Mouse (Mus musculus): ENCODE measurements around the gene Kdf1. TPM values are rescaled to one million over a fixed set of nuclear protein-coding genes. Genes with fewer than 3 reads are reported as not detected.
A peak's percentile ranks its signal among the peaks of the same experiment; 100 is the strongest.

Gene Kdf1
- polyA plus RNA-seq, 1 experiment from 2014 or later, result 4.0 TPM

DNA sequence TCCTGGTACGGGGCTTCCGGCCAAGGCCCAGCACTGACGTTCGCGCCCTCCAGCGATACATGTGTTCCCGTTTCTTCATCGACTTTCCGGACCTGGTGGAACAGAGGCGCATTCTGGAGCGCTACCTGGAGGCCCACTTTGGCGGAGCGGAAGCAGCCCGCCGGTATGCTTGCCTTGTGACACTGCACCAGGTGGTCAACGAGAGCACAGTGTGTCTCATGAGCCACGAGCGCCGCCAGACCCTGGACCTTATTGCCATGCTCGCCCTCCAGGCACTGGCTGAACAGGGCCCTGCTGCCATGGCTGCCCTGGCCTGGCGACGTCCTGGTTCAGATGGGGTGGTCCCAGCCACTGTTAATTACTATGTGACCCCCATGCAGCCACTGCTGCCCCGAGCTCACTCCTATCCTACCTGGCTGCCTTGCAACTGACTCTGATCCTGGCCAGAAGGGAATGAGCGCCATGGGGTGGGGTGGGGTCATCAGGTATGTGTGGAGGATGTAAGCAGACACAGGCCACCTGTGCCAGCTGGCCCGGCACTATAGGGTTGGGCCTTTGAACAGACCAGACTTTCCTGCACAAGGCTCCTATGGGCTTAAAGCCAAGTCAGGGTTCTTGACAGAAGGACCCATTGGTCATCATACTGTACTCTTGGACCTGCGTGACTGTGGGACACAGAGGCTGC lies 31.9 kb upstream of the Kdf1 start:
- no peaks in the 10 kb centered on the region for H3K36me3 ChIP-seq
- H3K27ac ChIP-seq, result no peak overlapping the region
- H3K9me3 ChIP-seq, result no peaks in the 10 kb centered on the region
- H3K4me3 ChIP-seq, result no peak overlapping the region
- H3K4me1 ChIP-seq, result peaks cover 43% of the 10 kb centered on the region
- 87% methylated on average over 26 of the region's 26 CpGs for WGBS
- no peak for DNase-seq (ENCODE audit: low spot score)
- peaks cover 33% of the 10 kb centered on the region for H3K27me3 ChIP-seq (ENCODE audit: insufficient read depth, poor library complexity, severe bottlenecking)

DNA sequence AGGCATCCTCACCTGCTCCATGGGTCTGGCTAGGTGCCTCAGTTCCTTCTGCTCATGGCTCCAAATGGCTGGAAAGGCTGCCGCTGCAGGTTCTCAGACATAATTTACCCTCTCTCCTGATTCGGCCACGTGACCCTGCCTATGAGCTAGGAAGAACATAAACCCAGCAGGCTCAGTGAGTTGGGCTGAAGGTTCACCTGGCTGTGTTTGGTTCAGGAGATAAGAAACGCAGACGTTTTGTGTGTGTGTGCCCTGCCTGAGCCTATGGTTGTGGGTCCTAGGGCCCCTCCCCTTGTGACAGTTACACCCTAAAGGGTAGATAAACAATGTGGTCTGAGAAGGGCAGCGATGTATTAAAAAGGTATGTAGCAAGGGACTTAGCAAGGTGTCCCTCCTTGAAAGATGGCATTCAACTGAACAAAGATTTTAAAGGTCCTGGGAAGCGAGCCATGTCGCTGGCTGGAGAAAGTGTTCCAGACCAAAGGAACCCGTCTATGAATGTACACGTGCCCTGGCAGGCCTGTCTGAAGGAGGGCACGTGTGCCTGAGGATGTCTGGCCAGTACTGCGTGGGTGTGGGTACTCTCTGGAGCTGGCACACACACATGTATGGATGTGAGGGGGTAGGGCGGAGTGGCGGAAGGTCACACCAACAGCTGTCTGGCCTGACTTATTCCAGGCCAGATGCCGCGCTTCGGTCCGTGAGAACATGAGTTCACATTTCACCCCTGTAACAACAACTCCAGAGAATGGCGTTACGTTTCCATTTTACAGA lies 30.0 kb upstream of the Kdf1 start:
- peak overlapping the region; percentile 32 for H3K27ac ChIP-seq

DNA sequence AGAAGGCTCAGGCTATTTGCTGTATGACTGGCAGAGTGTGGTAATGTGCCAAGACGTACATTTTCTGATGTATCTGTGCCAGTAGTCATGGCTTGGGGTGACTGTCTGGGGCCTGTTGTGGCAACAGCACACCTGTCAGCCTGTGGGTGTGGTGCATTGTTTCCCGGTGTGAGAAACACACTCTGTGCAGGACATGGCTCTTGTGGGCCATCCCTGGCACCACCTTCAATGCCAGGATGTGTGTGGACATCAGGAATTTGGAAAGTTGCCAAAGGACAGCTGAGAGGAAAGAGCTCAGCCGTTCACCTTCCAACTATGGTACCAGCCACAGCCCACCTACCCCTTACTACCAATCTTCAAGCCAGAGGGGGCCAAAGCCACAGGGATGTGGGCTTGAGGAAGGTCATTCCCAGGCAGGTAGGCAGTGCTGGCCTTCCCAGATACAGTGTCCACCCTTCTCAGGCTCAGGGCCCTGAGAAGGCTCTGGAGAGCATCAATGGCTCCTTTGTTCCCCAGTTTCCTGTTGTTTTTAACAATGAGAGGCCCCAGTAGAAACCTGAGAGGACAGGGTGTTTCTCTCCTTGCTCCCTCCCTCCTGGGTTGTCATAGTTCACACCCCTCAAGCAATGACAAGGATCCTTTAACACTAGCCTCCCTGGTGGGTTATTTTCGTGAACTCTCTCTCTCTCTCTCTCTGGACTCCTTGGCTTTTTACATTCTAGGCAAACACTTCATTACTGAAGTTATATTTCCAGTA lies 29.1 kb upstream of the Kdf1 start:
- WGBS, result 50% methylated on average over 4 of the region's 4 CpGs
- H3K4me1 ChIP-seq, result peaks cover 49% of the 10 kb centered on the region
- H3K9me3 ChIP-seq, result no peaks in the 10 kb centered on the region
- no peak overlapping the region for H3K4me3 ChIP-seq
- peaks cover 12% of the 10 kb centered on the region for H3K27me3 ChIP-seq (ENCODE audit: insufficient read depth, poor library complexity, severe bottlenecking)
- H3K36me3 ChIP-seq, result no peaks in the 10 kb centered on the region
- no peak for DNase-seq (ENCODE audit: low spot score)
- H3K27ac ChIP-seq, result peak overlapping the region; percentile 48

More for the DNA sequence above, 30.0 kb upstream of the Kdf1 start:
- WGBS, result 82% methylated on average over 20 of the region's 20 CpGs
- Histone ChIP-seq H3K27me3 (ENCODE audit: insufficient read depth, poor library complexity, severe bottlenecking) (peaks cover 19% of the 10 kb centered on the region), H3K36me3 (no peaks in the 10 kb centered on the region), H3K9me3 (no peaks in the 10 kb centered on the region), H3K4me1 (peaks cover 49% of the 10 kb centered on the region), H3K4me3 (no peak overlapping the region)
- DNase-seq (ENCODE audit: low spot score), result no peak

DNA sequence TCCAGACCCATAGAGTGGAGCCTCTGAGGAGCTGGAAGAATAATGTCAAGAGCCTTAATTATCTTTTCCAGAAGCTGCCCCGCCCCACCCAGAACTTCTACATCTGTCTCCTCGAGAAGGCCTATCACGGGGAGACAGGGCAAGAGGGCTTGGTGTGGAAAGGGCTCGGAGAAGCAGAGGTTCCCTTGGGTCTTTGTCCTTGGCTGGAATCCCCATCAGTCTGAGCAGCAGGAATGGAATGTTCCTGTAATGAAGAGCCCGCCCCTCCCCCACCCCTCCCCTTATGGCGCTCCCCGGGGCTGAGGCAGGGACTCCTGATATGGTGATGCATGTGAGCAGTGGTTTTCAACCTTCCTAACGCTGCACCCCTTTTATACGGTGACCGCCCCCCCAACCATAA lies 27.0 kb upstream of the Kdf1 start:
- WGBS, result 26% methylated on average over 10 of the region's 10 CpGs
- no peaks in the 10 kb centered on the region for H3K36me3 ChIP-seq
- no peaks in the 10 kb centered on the region for H3K9me3 ChIP-seq
- peaks cover 43% of the 10 kb centered on the region for H3K4me1 ChIP-seq
- no peak for DNase-seq (ENCODE audit: low spot score)
- peaks cover 24% of the 10 kb centered on the region for H3K27me3 ChIP-seq (ENCODE audit: insufficient read depth, poor library complexity, severe bottlenecking)
- peak overlapping the region; percentile 85 for H3K27ac ChIP-seq
- 0 out of 2 replicates have a peak overlapping the region, but pooled peaks have one; percentile 5 for H3K4me3 ChIP-seq

DNA sequence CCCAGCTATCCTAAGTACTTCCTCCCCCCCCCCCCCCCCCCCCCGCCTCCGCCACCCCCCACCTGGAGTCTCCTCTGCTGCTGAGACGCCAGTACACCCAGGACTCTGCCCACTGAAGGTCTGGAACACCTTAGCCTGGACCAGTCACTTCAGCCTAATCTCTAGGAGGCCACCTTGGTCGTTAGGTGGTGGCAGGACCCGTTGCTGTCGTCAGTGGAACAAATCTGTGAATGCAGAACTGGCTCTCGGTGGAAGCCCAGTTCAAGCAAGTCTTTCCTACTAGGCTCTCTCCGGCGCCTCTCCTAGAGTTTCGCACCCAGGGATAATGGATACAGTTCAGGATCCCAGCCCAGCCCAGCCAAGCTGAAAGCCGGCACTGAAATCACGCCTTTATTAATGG lies 24.9 kb upstream of the Kdf1 start:
- Histone ChIP-seq H3K36me3 (no peaks in the 10 kb centered on the region), H3K9me3 (no peaks in the 10 kb centered on the region), H3K27ac (peak overlapping the region; percentile 62; the same call in 1 of the 2 replicates), H3K4me3 (peak overlapping the region; percentile 56), H3K27me3 (ENCODE audit: insufficient read depth, poor library complexity, severe bottlenecking) (peaks cover 44% of the 10 kb centered on the region), H3K4me1 (peaks cover 57% of the 10 kb centered on the region)
- no peak for DNase-seq (ENCODE audit: low spot score)
- WGBS, result 20% methylated on average over 9 of the region's 12 CpGs

DNA sequence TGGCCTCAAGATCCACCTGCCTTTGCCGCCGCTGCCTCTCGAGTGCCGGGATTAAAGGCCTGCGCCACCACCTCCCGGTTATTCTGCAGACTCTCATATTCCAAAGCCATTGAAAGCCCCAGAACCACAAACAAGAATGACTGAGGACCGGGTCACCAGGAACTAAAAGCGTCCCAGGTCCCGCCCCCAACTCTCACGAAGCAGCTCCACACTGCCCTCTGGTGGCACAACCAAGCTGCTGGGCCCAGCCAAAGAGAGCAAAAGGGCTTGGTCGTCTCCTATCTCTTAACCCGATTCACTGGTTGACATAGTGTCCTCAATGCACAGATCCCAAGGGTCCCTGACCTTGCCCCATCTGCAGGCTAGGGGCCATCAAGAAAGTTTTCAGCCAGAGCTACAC lies 24.3 kb upstream of the Kdf1 start:
- Histone ChIP-seq H3K9me3 (no peaks in the 10 kb centered on the region), H3K27me3 (ENCODE audit: insufficient read depth, poor library complexity, severe bottlenecking) (peaks cover 49% of the 10 kb centered on the region), H3K36me3 (no peaks in the 10 kb centered on the region), H3K27ac (peak overlapping the region; percentile 62; the same call in 1 of the 2 replicates), H3K4me1 (peaks cover 54% of the 10 kb centered on the region), H3K4me3 (peak overlapping the region; percentile 56)
- 2% methylated on average over 12 of the region's 12 CpGs for WGBS
- DNase-seq (ENCODE audit: low spot score), result peak; percentile 92

DNA sequence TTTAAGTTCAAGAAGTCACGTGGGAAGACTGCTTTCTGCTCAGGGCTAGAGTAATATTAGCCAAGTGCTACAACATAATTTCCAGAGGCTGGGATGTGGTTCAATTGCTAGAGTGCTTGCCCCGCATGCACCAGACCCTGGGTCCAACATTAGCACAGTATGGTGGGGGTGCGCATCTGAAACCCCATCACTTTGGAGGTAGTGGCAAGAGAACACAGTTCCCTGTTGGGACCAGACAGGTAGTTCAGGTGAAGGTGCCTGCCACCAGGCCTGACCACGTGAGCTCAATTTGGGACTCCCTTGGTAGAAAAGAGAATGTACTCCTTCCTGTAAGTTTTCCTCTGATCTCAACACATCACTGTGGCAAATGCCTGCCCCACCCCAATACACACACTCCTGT lies 23.9 kb upstream of the Kdf1 start:
- peaks cover 49% of the 10 kb centered on the region for H3K4me1 ChIP-seq
- no peak overlapping the region for H3K4me3 ChIP-seq
- H3K27me3 ChIP-seq (ENCODE audit: insufficient read depth, poor library complexity, severe bottlenecking), result peaks cover 53% of the 10 kb centered on the region
- DNase-seq (ENCODE audit: low spot score), result no peak
- H3K36me3 ChIP-seq, result no peaks in the 10 kb centered on the region
- no peak overlapping the region for H3K27ac ChIP-seq
- WGBS, result 61% methylated on average over 4 of the region's 4 CpGs
- H3K9me3 ChIP-seq, result no peaks in the 10 kb centered on the region

DNA sequence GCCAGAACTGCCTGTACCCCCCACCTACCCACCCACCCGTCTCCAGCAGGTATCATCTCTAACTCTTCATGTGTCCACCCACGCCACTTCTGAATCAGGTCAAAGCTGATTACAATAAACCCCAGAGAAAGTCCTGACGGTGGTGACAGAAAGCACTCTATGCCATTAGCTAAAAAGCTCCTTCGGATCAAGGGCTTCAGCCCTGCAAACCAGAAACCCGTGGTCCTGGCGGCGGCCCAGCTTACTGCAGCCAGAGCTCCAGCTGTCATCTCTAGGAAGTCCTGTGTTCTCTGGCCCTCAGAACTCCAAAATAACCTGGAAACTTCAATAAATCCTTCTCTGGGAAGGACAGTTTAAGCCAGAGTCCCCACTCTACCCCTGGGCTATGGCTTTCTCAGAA lies 23.1 kb upstream of the Kdf1 start:
- Histone ChIP-seq H3K4me1 (peaks cover 47% of the 10 kb centered on the region), H3K9me3 (no peaks in the 10 kb centered on the region), H3K36me3 (no peaks in the 10 kb centered on the region), H3K27ac (no peak overlapping the region), H3K4me3 (no peak overlapping the region; the same call in 1 of the 2 replicates), H3K27me3 (ENCODE audit: insufficient read depth, poor library complexity, severe bottlenecking) (peaks cover 62% of the 10 kb centered on the region)
- 32% methylated on average over 7 of the region's 7 CpGs for whole genome bisulfite sequencing
- no peak for DNase-seq (ENCODE audit: low spot score)

DNA sequence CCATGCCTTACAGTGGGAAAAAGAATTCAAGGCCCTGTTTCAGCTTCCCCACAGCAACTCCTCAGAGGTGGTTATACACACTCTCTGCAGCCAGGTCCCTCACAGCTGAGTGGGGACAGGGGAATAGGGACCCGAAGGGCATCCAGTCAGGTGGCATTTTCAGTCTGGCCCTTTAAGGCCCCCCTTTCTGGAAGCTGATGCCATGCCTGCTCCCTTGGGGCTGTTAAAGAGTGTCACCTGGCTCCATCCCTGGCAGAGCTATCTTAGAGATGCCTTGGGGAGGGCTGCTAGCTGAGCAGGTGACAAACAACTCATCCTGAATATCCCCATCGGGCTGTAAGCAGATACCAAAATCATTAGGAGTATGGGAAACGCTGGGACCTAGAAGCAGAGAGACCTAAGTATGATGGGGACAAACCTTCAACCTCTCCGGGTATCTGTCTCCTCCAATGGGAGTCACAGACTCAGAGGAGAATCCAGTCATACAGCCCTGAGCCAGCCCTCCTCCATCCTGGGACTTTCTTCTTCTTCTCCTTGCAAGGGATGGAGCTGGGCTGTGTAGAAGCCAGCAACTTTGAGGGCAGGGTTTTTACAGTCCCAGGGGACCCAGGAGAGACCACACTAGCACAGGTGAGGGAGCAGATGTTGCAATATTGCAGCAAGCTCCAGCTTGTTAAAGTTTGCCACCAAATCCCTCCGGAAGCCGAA lies 21.9 kb upstream of the Kdf1 start:
- DNase-seq (ENCODE audit: low spot score), result no peak
- H3K27ac ChIP-seq, result no peak overlapping the region
- peak overlapping the region; percentile 69 for H3K4me3 ChIP-seq
- 25% methylated on average over 6 of the region's 6 CpGs for WGBS
- H3K9me3 ChIP-seq, result no peaks in the 10 kb centered on the region
- peaks cover 74% of the 10 kb centered on the region for H3K27me3 ChIP-seq (ENCODE audit: insufficient read depth, poor library complexity, severe bottlenecking)
- H3K4me1 ChIP-seq, result peaks cover 35% of the 10 kb centered on the region
- no peaks in the 10 kb centered on the region for H3K36me3 ChIP-seq

DNA sequence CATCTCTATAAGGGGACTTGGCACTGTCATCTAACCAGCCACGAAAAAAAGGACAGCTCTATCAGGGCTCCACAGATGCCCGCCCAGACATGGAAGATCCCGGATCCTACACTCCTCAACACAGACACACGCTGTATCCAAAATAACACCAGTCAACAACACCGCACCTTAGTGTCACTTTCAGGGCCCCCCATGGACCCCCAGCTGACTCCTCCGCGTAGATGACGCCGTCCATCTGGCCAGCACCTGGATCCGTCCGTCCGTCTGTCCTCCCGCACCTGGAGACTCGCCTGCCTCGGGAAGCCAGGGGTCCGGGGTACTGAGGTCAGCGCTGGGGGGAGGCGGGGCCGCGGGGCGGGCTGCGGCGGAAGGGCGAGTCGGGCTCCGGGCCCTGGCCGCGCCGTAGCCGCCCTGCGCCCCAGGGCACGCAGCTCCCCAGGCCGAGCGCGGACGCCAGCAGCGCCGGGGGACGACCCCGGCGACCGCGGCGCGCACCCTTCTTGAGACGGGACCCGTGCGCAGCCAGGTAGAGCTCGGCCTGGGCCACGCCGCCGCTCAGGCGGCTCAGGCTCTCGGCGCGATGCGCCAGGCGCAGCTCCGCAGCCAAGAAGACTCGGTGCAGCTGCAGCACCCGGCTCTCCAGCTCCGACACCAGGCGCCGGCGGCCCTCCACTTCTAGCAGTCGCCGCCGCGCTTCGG lies 21.2 kb upstream of the Kdf1 start:
- Histone ChIP-seq H3K4me1 (peaks cover 30% of the 10 kb centered on the region), H3K27me3 (ENCODE audit: insufficient read depth, poor library complexity, severe bottlenecking) (peaks cover 81% of the 10 kb centered on the region), H3K36me3 (no peaks in the 10 kb centered on the region), H3K9me3 (no peaks in the 10 kb centered on the region), H3K4me3 (peak overlapping the region; percentile 69), H3K27ac (peak overlapping the region; percentile 71)
- DNase-seq (ENCODE audit: low spot score), result no peak
- under 1% methylated on average over 70 of the region's 70 CpGs for whole genome bisulfite sequencing

DNA sequence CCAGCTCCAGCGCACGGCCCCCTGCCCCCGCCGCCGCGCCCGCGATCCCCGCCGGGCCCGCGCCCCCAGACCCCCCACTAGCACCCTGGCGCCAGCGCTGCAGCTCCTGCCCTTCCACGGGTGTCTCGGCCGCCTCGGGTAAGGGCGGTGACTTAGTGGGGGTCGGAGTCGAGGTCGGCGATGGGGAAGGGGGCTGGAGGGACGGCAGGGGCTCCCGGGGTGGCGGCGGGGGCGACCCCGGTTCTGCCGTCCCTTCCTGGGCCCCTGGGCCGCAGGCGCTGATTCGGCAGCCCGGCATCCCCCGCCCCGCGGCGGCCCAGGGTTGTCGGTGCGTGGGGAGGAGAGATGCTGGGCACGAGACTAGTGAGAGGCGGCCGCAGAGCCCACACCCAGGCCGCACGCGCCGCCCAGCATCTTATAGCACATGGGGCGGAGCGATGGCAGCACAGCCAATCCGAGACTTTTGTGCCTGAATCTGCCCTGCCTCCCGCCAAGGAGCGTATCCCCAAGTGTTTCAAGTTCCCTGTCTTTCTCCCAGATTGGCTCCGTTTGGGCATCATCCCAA lies 20.5 kb upstream of the Kdf1 start, which contains the start of gene Trnp1:
Trnp1 (minus strand) TSS at position 391 of the 565 bp plus-strand sequence.
- Histone ChIP-seq H3K9me3 (no peaks in the 10 kb centered on the region), H3K27me3 (ENCODE audit: insufficient read depth, poor library complexity, severe bottlenecking) (peaks cover 85% of the 10 kb centered on the region), H3K36me3 (no peaks in the 10 kb centered on the region), H3K27ac (peak within 1 kb of the TSS; percentile 71), H3K4me1 (peaks cover 30% of the 10 kb centered on the region), H3K4me3 (peak within 1 kb of the TSS; percentile 69)
- WGBS, result under 1% methylated on average over 53 of the region's 53 CpGs
- DNase-seq (ENCODE audit: low spot score), result no peak

DNA sequence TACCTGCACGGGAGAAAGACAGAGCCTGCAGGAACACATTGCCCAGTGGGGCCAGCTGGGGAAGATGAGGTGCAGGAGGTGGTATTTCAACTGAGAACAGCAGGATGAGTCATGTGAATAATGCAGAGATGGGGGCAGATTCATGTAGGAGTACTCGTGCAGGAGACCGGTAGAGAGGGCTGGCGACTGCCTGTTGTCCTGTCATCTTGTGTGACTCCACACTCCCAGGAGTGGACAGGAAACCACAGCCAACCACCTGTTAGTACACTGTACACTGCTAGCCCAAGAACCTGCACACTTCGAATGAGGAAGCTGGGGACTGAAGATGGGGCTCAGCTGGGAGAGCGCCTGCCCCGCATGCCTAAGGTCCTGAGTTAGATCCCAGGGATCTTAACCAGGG lies 17.2 kb upstream of the Kdf1 start:
- H3K9me3 ChIP-seq, result no peaks in the 10 kb centered on the region
- peaks cover 96% of the 10 kb centered on the region for H3K27me3 ChIP-seq (ENCODE audit: insufficient read depth, poor library complexity, severe bottlenecking)
- WGBS, result 59% methylated on average over 7 of the region's 7 CpGs
- H3K27ac ChIP-seq, result no peak overlapping the region
- no peak overlapping the region for H3K4me3 ChIP-seq
- no peak for DNase-seq (ENCODE audit: low spot score)
- no peaks in the 10 kb centered on the region for H3K36me3 ChIP-seq
- H3K4me1 ChIP-seq, result peaks cover 16% of the 10 kb centered on the region

Data from heart, embryonic 10.5 days (tissue).